Mouse (Mus musculus) mesoderm, embryonic 11.5 days (tissue): ENCODE measurements at regions not wholly inside any gene's neighbourhood (a gene's known extent, or its start where the extent isn't known, plus 50 kb on each side); places are given as distances from the start of the nearest gene placed in this dataset.
A peak's percentile ranks its signal among the peaks of the same experiment; 100 is the strongest.

Experiments
- DNase-seq: peaks from one replicate; pipeline ENCODE4 v3.0.0-alpha.2; 2012; ENCODE audit warnings: low read depth, low spot score

GRCm38 (mm10) chr14:68784395-68784794, 509.7 kb downstream of the Synb start:
- DNase-seq: no peak

- DNase-seq: no peak
These were observed 510.9 kb downstream of the Synb start for GRCm38 (mm10) chr14:68783216-68783615.

GRCm38 (mm10) chr14:68770411-68770810, 523.7 kb downstream of the Synb start:
- DNase-seq: no peak

- DNase-seq: no peak
These were observed 531.2 kb downstream of the Synb start for GRCm38 (mm10) chr14:68762916-68763315.

- DNase-seq: no peak
These were observed 549.4 kb downstream of the Synb start for GRCm38 (mm10) chr14:68744661-68745060.

GRCm38 (mm10) chr14:68738474-68738873, 555.6 kb downstream of the Synb start:
- DNase-seq: no peak

- DNase-seq: peak; percentile 82
These were observed 558.3 kb downstream of the Synb start for GRCm38 (mm10) chr14:68735756-68736155.

- DNase-seq: no peak
These were observed 572.9 kb downstream of the Synb start for GRCm38 (mm10) chr14:68721156-68721555.

GRCm38 (mm10) chr14:68719429-68720160, 574.5 kb downstream of the Synb start:
- DNase-seq: no peak

GRCm38 (mm10) chr14:68718846-68719245, 575.3 kb downstream of the Synb start:
- no peak for DNase-seq
